Mouse (Mus musculus) hindbrain, embryonic 16.5 days (tissue): ENCODE data around the gene Phactr4. TPM values are rescaled to one million over a fixed set of nuclear protein-coding genes. Genes with fewer than 3 reads are reported as not detected.

Source experiments
- ATAC-seq: fragments of 200-750 bp; cut with Nextera tagmentation; 2 replicates; pipeline ENCODE4 v1.8.0; 2017; ENCODE audit warnings: moderate TSS enrichment, moderate library complexity
- H3K27ac ChIP-seq: fragments of 300-500 bp; sonication (generic); 2 replicates; pipeline ENCODE4 v1.5.1; 2014; ENCODE audit warnings: low read depth, mild to moderate bottlenecking, control low read depth, low read length, moderate library complexity
- H3K27me3 ChIP-seq: fragments of 300-500 bp; sonication (generic); replicated peaks from 2 replicates; pipeline ENCODE4 v1.6.1; 2014; ENCODE audit warnings: low read length; ENCODE audit not compliant: control insufficient read depth, insufficient read depth
- H3K36me3 ChIP-seq: fragments of 300-500 bp; sonication (generic); 2 replicates; pipeline ENCODE4 v1.6.1; 2014; ENCODE audit warnings: mild to moderate bottlenecking, low read length, moderate library complexity, mixed read lengths; ENCODE audit not compliant: control insufficient read depth, insufficient read depth
- H3K4me1 ChIP-seq: fragments of 300-500 bp; sonication (generic); 2 replicates; pipeline ENCODE4 v1.6.1; 2014; ENCODE audit warnings: low read depth, low read length; ENCODE audit not compliant: control insufficient read depth, insufficient read depth
- H3K4me2 ChIP-seq: fragments of 300-500 bp; sonication (generic); 2 replicates; pipeline ENCODE4 v1.6.1; 2014; ENCODE audit warnings: mild to moderate bottlenecking, low read length, control low read depth, moderate library complexity
- H3K4me3 ChIP-seq: fragments of 300-500 bp; sonication (generic); 2 replicates; pipeline ENCODE4 v1.5.1; 2014; ENCODE audit warnings: mild to moderate bottlenecking, low read length, control low read depth, moderate library complexity
- H3K9ac ChIP-seq: fragments of 300-500 bp; sonication (generic); 2 replicates; pipeline ENCODE4 v1.6.1; 2014; ENCODE audit warnings: low read depth, mild to moderate bottlenecking, control low read depth, low read length, moderate library complexity
- H3K9me3 ChIP-seq: fragments of 300-500 bp; sonication (generic); 2 replicates; pipeline ENCODE4 v1.6.1; 2014; ENCODE audit warnings: mild to moderate bottlenecking, low read length, moderate library complexity; ENCODE audit not compliant: control insufficient read depth
- WGBS: fragments of 180-500 bp; shearing (Covaris S2); extraction: QIAGEN DNeasy Blood & Tissue Kit; methylation state at CpG from one replicate; pipeline ENCODE4 v1.1.7; 2014; 5-methylcytosine and 5-hydroxymethylcytosine counted together
- polyA plus RNA-seq: library from polyadenylated mRNA; unstranded; fragments of >200 nt; fragmentation: Nextera tagmentation; extraction: Ambion mirVana; gene quantifications from 2 replicates; pipeline ENCODE4 v1.2.1, GENCODE M21; 2015

The Phactr4 gene
- polyA plus RNA-seq, 1 experiment from 2014 or later: 5.0 TPM

DNA sequence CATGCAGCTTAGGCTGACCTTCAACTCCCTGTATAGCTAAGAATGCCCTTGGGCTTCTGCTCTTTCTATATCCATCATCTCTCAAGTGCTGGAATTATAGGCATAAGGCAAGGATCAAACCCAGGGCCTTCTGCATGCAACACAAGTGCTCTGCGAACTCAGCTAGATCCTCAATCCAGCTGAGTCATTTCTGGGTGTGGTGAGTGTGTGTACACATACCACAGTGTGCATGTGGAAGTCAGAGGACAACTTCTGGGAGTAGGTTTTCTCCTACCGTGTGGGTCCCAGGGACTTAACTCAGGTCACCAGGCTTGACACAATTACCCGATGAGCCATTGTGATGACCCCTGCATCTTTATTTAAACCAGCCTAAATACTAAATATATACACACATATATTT, 27.5 kb upstream of the Phactr4 start:
- Histone ChIP-seq H3K27me3 (no peaks in the 10 kb centered on the region), H3K36me3 (no peaks in the 10 kb centered on the region), H3K27ac (no peak overlapping the region), H3K4me1 (no peaks in the 10 kb centered on the region), H3K4me2 (no peak overlapping the region), H3K9me3 (no peaks in the 10 kb centered on the region), H3K9ac (no peak overlapping the region), H3K4me3 (no peak overlapping the region)
- WGBS: 98% methylated on average over 3 of the region's 3 CpGs
- ATAC-seq: no peak

GRCm38 (mm10) chr4:132446105-132446504, 23.8 kb upstream of the Phactr4 start:
- WGBS: 85% methylated on average over 12 of the region's 12 CpGs
- H3K9ac ChIP-seq: no peak overlapping the region

GRCm38 (mm10) chr4:132444516-132444915, 22.2 kb upstream of the Phactr4 start:
- Histone ChIP-seq H3K4me3 (no peak overlapping the region), H3K4me2 (no peak overlapping the region), H3K9me3 (no peaks in the 10 kb centered on the region), H3K27me3 (no peaks in the 10 kb centered on the region), H3K36me3 (no peaks in the 10 kb centered on the region), H3K4me1 (no peaks in the 10 kb centered on the region), H3K9ac (no peak overlapping the region), H3K27ac (no peak overlapping the region)
- 86% methylated on average over 8 of the region's 8 CpGs for WGBS
- no peak for ATAC-seq

More at GRCm38 (mm10) chr4:132446105-132446504, 23.8 kb upstream of the Phactr4 start:
- ATAC-seq: no peak
- Histone ChIP-seq H3K27ac (no peak overlapping the region), H3K36me3 (no peaks in the 10 kb centered on the region), H3K4me2 (no peak overlapping the region), H3K27me3 (no peaks in the 10 kb centered on the region), H3K9me3 (no peaks in the 10 kb centered on the region), H3K4me3 (no peak overlapping the region), H3K4me1 (no peaks in the 10 kb centered on the region)

GRCm38 (mm10) chr4:132437857-132438256, 15.6 kb upstream of the Phactr4 start:
- no peak overlapping the region for H3K4me2 ChIP-seq
- no peak overlapping the region for H3K4me3 ChIP-seq
- H3K9me3 ChIP-seq: no peaks in the 10 kb centered on the region
- no peak overlapping the region for H3K27ac ChIP-seq
- no peaks in the 10 kb centered on the region for H3K4me1 ChIP-seq
- H3K36me3 ChIP-seq: no peaks in the 10 kb centered on the region
- no peaks in the 10 kb centered on the region for H3K27me3 ChIP-seq
- ATAC-seq: no peak
- H3K9ac ChIP-seq: no peak overlapping the region
- 14% methylated on average over 11 of the region's 11 CpGs for WGBS

DNA sequence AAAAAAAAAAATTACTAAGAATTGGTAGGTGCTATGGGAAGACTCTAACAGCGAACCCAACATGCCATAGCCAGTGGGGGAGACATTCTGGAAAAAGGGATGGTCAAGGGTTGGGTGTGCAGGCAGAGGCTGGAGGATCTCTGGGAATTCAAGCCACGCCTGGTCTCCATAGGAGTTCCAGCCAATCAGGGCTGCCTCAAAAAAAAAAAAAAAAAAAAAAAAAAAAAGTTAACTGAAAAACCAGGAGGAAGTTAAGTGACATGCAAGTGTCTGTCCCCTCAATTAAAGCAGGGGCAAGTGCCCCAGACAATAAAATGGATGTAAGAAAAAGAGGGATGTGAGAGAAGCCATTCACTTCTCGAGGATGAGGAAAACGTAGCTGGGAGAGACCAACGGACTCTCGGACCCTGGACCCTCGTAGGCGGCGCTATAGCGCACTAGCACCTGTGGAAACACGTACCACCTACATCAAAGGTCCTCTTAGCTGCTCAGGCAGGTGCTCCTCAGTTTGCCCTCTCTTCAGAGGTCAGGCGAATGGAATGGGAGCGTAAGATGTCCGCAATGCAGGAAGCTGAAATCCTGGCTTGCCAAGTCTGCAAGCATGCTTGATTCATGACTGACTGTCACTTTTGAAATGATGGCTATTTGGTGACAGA, 10.6 kb upstream of the Phactr4 start:
- Histone ChIP-seq H3K4me3 (no peak overlapping the region), H3K36me3 (no peaks in the 10 kb centered on the region), H3K9ac (no peak overlapping the region), H3K9me3 (no peaks in the 10 kb centered on the region), H3K4me2 (peak overlapping the region; percentile 3; the same call in 1 of the 2 replicates), H3K4me1 (no peaks in the 10 kb centered on the region), H3K27me3 (no peaks in the 10 kb centered on the region), H3K27ac (no peak overlapping the region)
- ATAC-seq: no peak
- 24% methylated on average over 14 of the region's 14 CpGs for WGBS

DNA sequence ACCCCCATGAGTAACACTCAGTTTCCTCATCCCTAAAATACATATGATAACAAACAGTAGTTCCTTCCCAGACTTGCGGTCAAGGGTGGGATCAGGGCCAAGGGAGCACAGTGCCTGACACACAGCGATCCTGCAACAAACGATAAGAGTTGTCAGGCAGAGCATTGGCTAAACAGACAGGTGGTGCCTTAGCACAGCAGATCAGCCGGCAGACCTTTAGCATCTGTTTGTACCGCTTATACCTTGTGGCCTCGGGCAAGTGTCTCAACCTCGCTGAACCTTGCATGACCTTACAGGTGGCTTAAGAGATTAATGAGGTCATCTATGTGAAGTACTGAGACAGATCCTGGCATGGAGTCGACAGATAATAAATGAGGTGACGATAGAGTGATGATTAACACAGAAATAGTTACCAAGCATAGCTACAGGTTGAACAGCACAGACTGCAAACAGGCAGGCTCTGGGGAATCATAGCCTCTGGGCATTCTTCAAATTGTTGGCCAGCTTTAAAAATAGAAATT, 5.8 kb upstream of the Phactr4 start:
- Histone ChIP-seq H3K9ac (no peak overlapping the region), H3K9me3 (no peaks in the 10 kb centered on the region), H3K27me3 (no peaks in the 10 kb centered on the region), H3K36me3 (no peaks in the 10 kb centered on the region), H3K27ac (no peak overlapping the region), H3K4me2 (no peak overlapping the region), H3K4me3 (no peak overlapping the region), H3K4me1 (no peaks in the 10 kb centered on the region)
- ATAC-seq: no peak
- 67% methylated on average over 9 of the region's 9 CpGs for WGBS

- H3K4me1 ChIP-seq: no peaks in the 10 kb centered on the region
- no peak overlapping the region for H3K27ac ChIP-seq
- 86% methylated on average over 4 of the region's 4 CpGs for WGBS
- H3K9me3 ChIP-seq: no peaks in the 10 kb centered on the region
- H3K36me3 ChIP-seq: no peaks in the 10 kb centered on the region
- ATAC-seq: no peak
- no peak overlapping the region for H3K4me2 ChIP-seq
- no peak overlapping the region for H3K4me3 ChIP-seq
- no peaks in the 10 kb centered on the region for H3K27me3 ChIP-seq
- H3K9ac ChIP-seq: no peak overlapping the region
Measured at GRCm38 (mm10) chr4:132427493-132427892, 5.2 kb upstream of the Phactr4 start.

GRCm38 (mm10) chr4:132426021-132426420, 3.7 kb upstream of the Phactr4 start:
- Histone ChIP-seq H3K36me3 (no peaks in the 10 kb centered on the region), H3K9me3 (no peaks in the 10 kb centered on the region), H3K4me2 (no peak overlapping the region), H3K4me1 (peaks cover under 1% of the 10 kb centered on the region; the same call in 1 of the 2 replicates), H3K9ac (no peak overlapping the region), H3K27ac (no peak overlapping the region), H3K4me3 (no peak overlapping the region), H3K27me3 (no peaks in the 10 kb centered on the region)
- 65% methylated on average over 2 of the region's 2 CpGs for WGBS
- ATAC-seq: no peak

GRCm38 (mm10) chr4:132424765-132425164, 2.5 kb upstream of the Phactr4 start:
- Histone ChIP-seq H3K27ac (no peak overlapping the region), H3K4me2 (no peak overlapping the region), H3K9ac (no peak overlapping the region), H3K27me3 (no peaks in the 10 kb centered on the region), H3K36me3 (no peaks in the 10 kb centered on the region), H3K4me3 (no peak overlapping the region), H3K9me3 (no peaks in the 10 kb centered on the region), H3K4me1 (peaks cover 4% of the 10 kb centered on the region; the same call in 1 of the 2 replicates)
- ATAC-seq: no peak
- WGBS: 93% methylated on average over 5 of the region's 5 CpGs
